Mouse (Mus musculus) forebrain, embryonic 14.5 days (tissue): ENCODE measurements around the gene Kif24. TPM values are rescaled to one million over a fixed set of nuclear protein-coding genes. Genes with fewer than 3 reads are reported as not detected.
A peak's percentile ranks its signal among the peaks of the same experiment; 100 is the strongest.

Experiments used
- ATAC-seq: fragments of 200-750 bp; cut with Nextera tagmentation; 2 replicates; pipeline ENCODE4 v1.8.0; 2017; ENCODE audit warnings: mild to moderate bottlenecking, moderate library complexity
- DNase-seq: peaks from one replicate; pipeline ENCODE4 v3.0.0-alpha.2; 2015; ENCODE audit warnings: low spot score
- H3K27ac ChIP-seq: fragments of 300-500 bp; sonication (generic); 2 replicates; pipeline ENCODE4 v1.5.1; 2014; ENCODE audit warnings: low read depth, mild to moderate bottlenecking, control low read depth, low read length, moderate library complexity
- H3K27me3 ChIP-seq: fragments of 300-500 bp; sonication (generic); replicated peaks from 2 replicates; pipeline ENCODE4 v1.6.1; 2014; ENCODE audit warnings: low read length, control low read depth, mixed read lengths; ENCODE audit not compliant: control insufficient read depth, insufficient read depth
- H3K36me3 ChIP-seq: fragments of 300-500 bp; sonication (generic); 2 replicates; pipeline ENCODE4 v1.6.1; 2014; ENCODE audit warnings: low read length, control low read depth; ENCODE audit not compliant: control insufficient read depth, insufficient read depth
- H3K4me1 ChIP-seq: fragments of 300-500 bp; sonication (generic); 2 replicates; pipeline ENCODE4 v1.6.1; 2014; ENCODE audit warnings: antibody characterized with exemption, low read length, control low read depth; ENCODE audit not compliant: control insufficient read depth, insufficient read depth
- H3K4me2 ChIP-seq: fragments of 300-500 bp; sonication (generic); 2 replicates; pipeline ENCODE4 v1.6.1; 2014; ENCODE audit warnings: mild to moderate bottlenecking, control low read depth, low read length
- H3K4me3 ChIP-seq: fragments of 300-500 bp; sonication (generic); 2 replicates; pipeline ENCODE4 v1.5.1; 2014; ENCODE audit warnings: low read depth, low read length, control low read depth
- H3K9ac ChIP-seq: fragments of 300-500 bp; sonication (generic); 2 replicates; pipeline ENCODE4 v1.6.1; 2014; ENCODE audit warnings: mild to moderate bottlenecking, low read length, control low read depth, moderate library complexity
- H3K9me3 ChIP-seq: fragments of 300-500 bp; sonication (generic); replicated peaks from 2 replicates; pipeline ENCODE4 v1.6.1; 2016; ENCODE audit warnings: low read length, control low read depth, mixed read lengths; ENCODE audit not compliant: control insufficient read depth
- WGBS: fragments of 180-500 bp; shearing (Covaris S2); extraction: QIAGEN DNeasy Blood & Tissue Kit; methylation state at CpG from one replicate; pipeline ENCODE4 v1.1.7; 2014; 5-methylcytosine and 5-hydroxymethylcytosine counted together
- polyA plus RNA-seq: library from polyadenylated mRNA; unstranded; fragments of >200 nt; fragmentation: Nextera tagmentation; extraction: Ambion mirVana; gene quantifications from 2 replicates; pipeline ENCODE4 v1.2.1, GENCODE M21; 2014

Kif24 gene
- polyA plus RNA-seq, 1 experiment from 2014 or later: 3.0 TPM

DNA sequence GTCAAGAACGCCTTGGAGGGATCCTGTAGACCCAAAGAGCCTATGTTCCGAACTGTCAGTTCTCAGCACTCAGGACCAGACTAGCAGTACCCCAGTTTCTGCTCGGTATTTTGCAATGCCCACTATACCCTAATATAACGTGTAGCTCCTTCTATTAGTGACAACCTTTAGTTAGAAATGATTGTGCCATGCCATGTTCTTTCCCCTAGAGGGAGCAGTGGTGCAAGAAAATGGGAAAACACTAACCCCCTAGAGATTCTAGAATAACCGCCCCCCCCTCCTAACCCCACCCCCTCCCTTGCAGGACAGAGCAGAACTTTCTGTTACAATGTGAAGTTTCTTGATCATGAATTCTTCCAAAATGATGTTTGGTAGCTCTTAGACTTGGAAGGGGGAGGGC lies 39.6 kb upstream of the Kif24 start:
- Histone ChIP-seq H3K27me3 (peaks cover 24% of the 10 kb centered on the region), H3K9ac (no peak overlapping the region), H3K4me3 (no peak overlapping the region), H3K4me2 (no peak overlapping the region), H3K36me3 (no peaks in the 10 kb centered on the region), H3K27ac (no peak overlapping the region), H3K9me3 (no peaks in the 10 kb centered on the region), H3K4me1 (peaks cover 11% of the 10 kb centered on the region)
- ATAC-seq (no peak), DNase-seq (no peak)
- WGBS: 77% methylated on average over 5 of the region's 5 CpGs

DNA sequence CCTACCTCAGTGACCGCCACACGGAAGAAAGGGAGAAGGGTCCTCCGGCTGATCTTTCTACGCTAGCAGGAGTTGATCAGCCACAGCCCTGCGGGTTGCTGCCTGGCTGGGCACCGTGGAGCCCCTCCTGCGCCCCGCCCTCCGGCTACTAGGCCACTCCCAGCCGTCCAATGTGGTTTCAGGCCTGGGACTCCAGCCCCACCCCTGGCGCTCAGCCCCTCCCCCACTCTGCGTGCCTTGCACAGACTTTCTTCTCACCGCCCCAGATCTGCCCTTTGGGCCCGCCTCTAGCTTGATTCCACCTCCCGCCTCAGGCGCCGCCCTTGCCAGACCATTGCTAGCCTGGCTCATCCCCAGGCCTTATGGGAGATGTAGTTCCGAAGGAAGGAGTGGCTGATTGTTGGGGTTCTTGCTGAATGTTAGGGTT lies 38.3 kb upstream of the Kif24 start, which contains the start of gene AI464131:
AI464131 (minus strand) TSS at position 91 of the 427 bp plus-strand sequence.
- Histone ChIP-seq H3K9me3 (no peaks in the 10 kb centered on the region), H3K27me3 (peaks cover 33% of the 10 kb centered on the region), H3K9ac (peak within 1 kb of the TSS; percentile 51), H3K4me3 (peak within 1 kb of the TSS; percentile 29), H3K27ac (no peak within 1 kb of the TSS), H3K4me2 (peak within 1 kb of the TSS; percentile 60), H3K36me3 (no peaks in the 10 kb centered on the region), H3K4me1 (peaks cover 18% of the 10 kb centered on the region)
- ATAC-seq (peak; percentile 89), DNase-seq (peak; percentile 97)
- 0% methylated on average over 18 of the region's 18 CpGs for WGBS

DNA sequence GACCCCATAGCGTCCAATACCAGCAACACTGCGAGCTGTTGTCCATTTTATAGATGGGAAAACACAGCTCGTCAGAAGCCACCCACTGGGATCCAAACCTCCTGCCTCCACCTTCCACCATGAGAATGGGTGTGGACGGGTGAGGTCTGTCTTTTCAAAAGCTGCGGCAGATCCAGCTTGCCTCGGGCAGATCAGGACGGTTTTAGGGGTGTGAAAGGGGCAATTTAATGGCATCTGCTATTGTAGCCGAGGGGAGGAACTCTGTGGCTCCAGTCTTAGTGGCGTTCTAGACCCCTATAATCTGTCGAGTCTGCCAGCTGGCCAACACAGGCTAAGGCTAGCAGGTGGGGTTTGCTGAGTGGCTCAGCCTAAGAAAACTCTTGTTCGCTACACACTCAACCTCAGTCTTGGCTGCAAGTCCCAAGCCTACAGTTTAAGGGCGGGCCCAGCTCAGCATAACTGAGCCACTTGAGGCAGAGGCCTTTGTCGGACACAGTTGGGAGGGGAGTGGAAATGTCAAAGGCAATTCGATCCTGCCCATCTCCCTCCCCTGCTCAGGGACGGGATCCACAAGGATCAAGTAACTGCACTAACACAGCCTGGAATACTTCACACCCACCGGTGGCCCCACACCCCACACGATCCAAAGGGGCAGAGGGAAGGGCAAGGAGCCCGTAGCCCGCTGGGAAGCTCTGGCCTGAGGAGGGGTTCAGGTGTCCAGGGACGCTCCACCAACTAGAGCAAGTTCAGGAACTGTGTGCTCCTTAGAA lies 37.7 kb upstream of the Kif24 start:
- H3K27ac ChIP-seq: no peak overlapping the region
- H3K36me3 ChIP-seq: no peaks in the 10 kb centered on the region
- H3K9me3 ChIP-seq: no peaks in the 10 kb centered on the region
- H3K27me3 ChIP-seq: peaks cover 40% of the 10 kb centered on the region
- ATAC-seq (peak; percentile 21), DNase-seq (peak; percentile 60)
- H3K4me1 ChIP-seq: peaks cover 24% of the 10 kb centered on the region
- peak overlapping the region; percentile 29 for H3K4me3 ChIP-seq
- 7% methylated on average over 20 of the region's 20 CpGs for WGBS
- peak overlapping the region; percentile 51 for H3K9ac ChIP-seq
- peak overlapping the region; percentile 60 for H3K4me2 ChIP-seq

DNA sequence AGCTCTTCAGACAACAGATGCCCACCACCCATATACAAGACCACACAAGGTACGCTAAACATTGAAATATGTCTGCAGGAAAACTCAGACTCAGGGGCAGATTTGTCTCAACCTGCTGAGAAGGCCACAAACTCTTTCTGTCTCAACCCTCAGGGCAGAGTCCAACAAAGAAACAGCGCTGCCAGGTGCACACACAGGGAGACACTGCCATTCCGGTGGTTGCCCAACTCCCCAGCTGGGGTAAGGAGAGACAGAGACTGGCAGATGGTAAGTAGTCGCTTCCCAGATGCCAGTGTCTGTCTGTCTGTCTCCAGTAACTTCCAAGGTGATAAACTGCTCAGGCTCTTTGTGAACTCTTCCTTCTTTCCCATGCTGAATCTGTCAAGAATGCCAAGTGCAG lies 36.1 kb upstream of the Kif24 start:
- Histone ChIP-seq H3K4me2 (no peak overlapping the region), H3K4me1 (peaks cover 21% of the 10 kb centered on the region), H3K4me3 (no peak overlapping the region), H3K27me3 (peaks cover 44% of the 10 kb centered on the region), H3K9me3 (no peaks in the 10 kb centered on the region), H3K27ac (no peak overlapping the region), H3K36me3 (no peaks in the 10 kb centered on the region), H3K9ac (no peak overlapping the region)
- no peak for DNase-seq
- WGBS: 74% methylated on average over 4 of the region's 4 CpGs
- no peak for ATAC-seq

DNA sequence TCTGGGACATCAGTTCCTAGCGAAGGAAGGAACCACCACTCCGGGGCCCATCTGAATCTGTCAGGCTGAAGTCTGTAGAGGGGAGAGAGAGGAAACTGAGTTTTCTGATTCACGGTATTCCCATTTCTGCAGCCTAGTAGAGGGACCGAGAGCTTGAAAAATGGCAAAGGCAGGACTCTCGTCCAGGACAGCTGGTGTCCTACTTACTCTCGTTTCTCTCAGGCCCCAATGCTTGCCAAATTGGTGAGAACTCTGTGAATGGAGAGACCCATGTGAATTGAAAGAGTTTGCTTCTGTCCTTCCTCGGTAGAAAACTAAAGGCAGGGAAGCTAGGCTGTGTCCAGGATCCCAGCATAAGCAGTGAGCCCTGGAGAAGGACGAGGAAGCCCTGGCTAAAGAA lies 34.9 kb upstream of the Kif24 start:
- H3K4me1 ChIP-seq: peaks cover 21% of the 10 kb centered on the region
- H3K9me3 ChIP-seq: no peaks in the 10 kb centered on the region
- ATAC-seq (no peak), DNase-seq (no peak)
- no peak overlapping the region for H3K9ac ChIP-seq
- no peak overlapping the region for H3K27ac ChIP-seq
- peaks cover 44% of the 10 kb centered on the region for H3K27me3 ChIP-seq
- no peak overlapping the region for H3K4me2 ChIP-seq
- WGBS: 64% methylated on average over 8 of the region's 8 CpGs
- H3K36me3 ChIP-seq: no peaks in the 10 kb centered on the region
- H3K4me3 ChIP-seq: no peak overlapping the region

DNA sequence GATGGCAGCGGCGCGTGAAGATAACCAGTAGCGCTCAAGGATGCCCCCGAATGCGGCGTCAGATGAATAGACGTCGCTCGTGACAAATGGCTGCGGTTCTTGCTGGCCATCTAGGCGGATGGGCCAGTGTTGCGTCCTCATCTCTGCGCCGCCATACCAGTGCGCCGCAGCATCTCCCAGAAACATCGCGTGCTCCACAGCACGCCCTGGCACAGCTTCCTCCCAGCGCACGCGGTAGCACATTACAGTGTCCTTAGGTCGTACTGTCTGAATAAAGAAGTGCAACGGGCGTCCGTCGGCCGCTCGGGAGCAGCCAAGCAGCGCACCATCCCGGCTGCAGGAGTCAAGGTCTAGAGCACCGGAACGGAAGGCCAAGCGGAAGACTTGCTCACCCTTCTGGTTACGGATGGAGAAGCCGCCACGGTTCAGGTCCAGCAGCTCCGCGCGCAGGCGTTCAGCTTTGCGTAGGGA lies 34.3 kb upstream of the Kif24 start:
- Histone ChIP-seq H3K4me1 (peaks cover 21% of the 10 kb centered on the region), H3K9me3 (no peaks in the 10 kb centered on the region), H3K4me3 (peak overlapping the region; percentile 26), H3K9ac (peak overlapping the region; percentile 32), H3K27ac (no peak overlapping the region), H3K27me3 (peaks cover 44% of the 10 kb centered on the region), H3K36me3 (no peaks in the 10 kb centered on the region), H3K4me2 (peak overlapping the region; percentile 51)
- peak; percentile 45 for DNase-seq
- no peak for ATAC-seq
- WGBS: 11% methylated on average over 43 of the region's 43 CpGs

DNA sequence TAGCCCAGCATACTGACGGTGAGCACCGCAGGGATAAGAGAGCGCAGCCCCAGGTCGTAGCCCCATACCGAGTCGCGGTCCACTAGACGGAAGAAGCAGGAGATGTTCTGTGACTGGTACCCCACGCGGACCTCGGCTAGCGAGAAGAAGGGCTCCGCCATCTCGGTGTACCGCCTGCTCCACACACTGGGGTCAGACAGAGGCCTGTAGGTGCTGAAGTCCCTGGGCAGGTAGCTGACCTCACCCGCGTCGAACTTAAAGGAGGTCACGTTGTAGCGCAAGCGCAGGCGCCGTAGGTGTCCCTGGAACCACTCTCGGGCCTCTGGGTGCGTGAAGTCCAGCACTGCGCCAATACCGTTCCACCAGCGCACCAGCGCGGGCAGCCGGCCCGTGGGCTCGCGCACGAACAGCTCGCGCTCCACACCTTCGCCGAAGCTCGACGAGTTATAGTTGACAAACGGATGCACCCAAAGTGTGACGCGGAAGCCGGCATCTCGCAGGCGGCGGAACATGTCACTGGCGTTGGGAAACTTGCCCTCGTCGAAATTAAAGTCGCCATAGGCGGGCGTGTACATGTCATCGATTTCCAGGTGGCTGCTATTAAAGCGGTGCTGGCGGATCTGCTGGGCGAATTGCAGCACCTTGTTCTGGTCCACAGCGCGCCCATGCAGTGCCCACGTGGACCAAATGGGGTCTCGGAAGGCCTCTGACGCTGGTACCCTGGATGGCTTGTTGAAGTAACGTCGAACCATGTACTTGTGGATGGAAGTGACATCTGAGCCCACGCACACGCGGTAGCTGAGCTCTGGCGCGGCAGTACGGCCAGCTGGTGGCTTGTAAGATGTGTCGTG lies 33.5 kb upstream of the Kif24 start:
- peak overlapping the region; percentile 26 for H3K4me3 ChIP-seq
- DNase-seq (no peak), ATAC-seq (no peak)

DNA sequence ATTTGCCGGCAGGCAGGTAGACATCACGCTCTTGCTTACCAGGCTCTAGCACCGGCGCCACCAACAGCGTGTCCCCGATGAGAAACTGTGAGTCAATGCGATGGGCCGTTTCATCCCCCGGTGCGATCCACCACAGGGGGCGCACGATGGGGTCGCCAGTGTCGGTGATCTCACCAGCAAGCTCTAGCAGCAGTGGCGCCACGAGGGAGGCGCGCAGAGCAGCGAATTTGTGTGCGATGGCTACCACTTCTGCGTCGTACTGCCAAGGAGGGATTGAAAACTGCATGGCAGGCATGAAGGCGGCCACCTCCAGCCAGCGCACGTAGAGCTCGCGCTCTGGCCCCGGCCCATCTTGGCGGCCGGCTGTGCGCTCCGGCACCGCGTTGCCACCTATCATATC lies 32.9 kb upstream of the Kif24 start:
- Histone ChIP-seq H3K4me1 (peaks cover 18% of the 10 kb centered on the region), H3K9me3 (no peaks in the 10 kb centered on the region), H3K27me3 (peaks cover 44% of the 10 kb centered on the region), H3K36me3 (no peaks in the 10 kb centered on the region), H3K27ac (no peak overlapping the region), H3K4me3 (peak overlapping the region; percentile 26), H3K4me2 (peak overlapping the region; percentile 51), H3K9ac (peak overlapping the region; percentile 35; the same call in 1 of the 2 replicates)
- WGBS: 5% methylated on average over 34 of the region's 34 CpGs
- ATAC-seq (peak; percentile 21), DNase-seq (peak; percentile 65)

More for the DNA sequence above, 33.5 kb upstream of the Kif24 start:
- Histone ChIP-seq H3K27ac (no peak overlapping the region), H3K9me3 (no peaks in the 10 kb centered on the region), H3K9ac (peak overlapping the region; percentile 35; the same call in 1 of the 2 replicates), H3K27me3 (peaks cover 44% of the 10 kb centered on the region), H3K36me3 (no peaks in the 10 kb centered on the region), H3K4me2 (peak overlapping the region; percentile 51), H3K4me1 (peaks cover 21% of the 10 kb centered on the region)
- 11% methylated on average over 72 of the region's 72 CpGs for WGBS
